Mouse (Mus musculus) neutrophil, adult 5-6 weeks (primary cell): ENCODE results near the gene Pnkp. TPM values are rescaled to one million over a fixed set of nuclear protein-coding genes. Genes with fewer than 3 reads are reported as not detected.

ENCODE experiments used
- ATAC-seq: fragments of 151-379, 151-347 bp; 2 replicates; pipeline ENCODE4 v1.8.0; 2017; ENCODE audit warnings: mild to moderate bottlenecking, moderate TSS enrichment; ENCODE audit not compliant: insufficient number of reproducible peaks, poor library complexity, low FRiP score, severe bottlenecking; ENCODE audit errors: extremely low read depth
- total RNA-seq: library from RNA; stranded (forward); fragments of 200-1000 nt; gene quantifications from 2 replicates; pipeline ENCODE4 v1.2.3, GENCODE M21; 2017

Pnkp gene
- total RNA-seq, 1 experiment from 2014 or later = 95.7 TPM

GRCm38 (mm10) chr7:44823409-44823808 is 33.5 kb upstream of the Pnkp start:
- no peak for ATAC-seq

DNA sequence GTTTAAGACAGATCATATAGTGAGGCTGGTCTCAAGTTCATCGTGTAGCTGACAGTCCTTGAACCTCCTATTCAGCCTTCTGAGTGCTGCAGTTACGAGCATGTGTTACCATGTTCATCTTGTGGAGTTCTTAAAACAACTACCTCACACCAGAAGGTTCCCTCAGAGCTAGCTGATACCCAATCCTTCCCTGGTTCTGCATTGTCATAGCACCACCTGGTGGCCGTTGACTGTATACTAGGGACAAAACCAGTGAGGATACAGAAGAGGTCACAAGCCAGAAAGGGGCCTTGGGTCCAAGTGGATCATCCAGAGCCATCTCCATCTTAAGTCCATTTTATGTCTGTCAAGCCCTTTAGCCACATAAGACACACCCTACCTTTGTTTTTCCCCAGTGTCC is 32.1 kb upstream of the Pnkp start:
- ATAC-seq = peak; percentile 80

GRCm38 (mm10) chr7:44826771-44827170 is 30.2 kb upstream of the Pnkp start:
- ATAC-seq = no peak

- no peak for ATAC-seq
Observed at GRCm38 (mm10) chr7:44828706-44829105, 28.2 kb upstream of the Pnkp start.

- no peak for ATAC-seq
Observed at GRCm38 (mm10) chr7:44832763-44833162, 24.2 kb upstream of the Pnkp start.

DNA sequence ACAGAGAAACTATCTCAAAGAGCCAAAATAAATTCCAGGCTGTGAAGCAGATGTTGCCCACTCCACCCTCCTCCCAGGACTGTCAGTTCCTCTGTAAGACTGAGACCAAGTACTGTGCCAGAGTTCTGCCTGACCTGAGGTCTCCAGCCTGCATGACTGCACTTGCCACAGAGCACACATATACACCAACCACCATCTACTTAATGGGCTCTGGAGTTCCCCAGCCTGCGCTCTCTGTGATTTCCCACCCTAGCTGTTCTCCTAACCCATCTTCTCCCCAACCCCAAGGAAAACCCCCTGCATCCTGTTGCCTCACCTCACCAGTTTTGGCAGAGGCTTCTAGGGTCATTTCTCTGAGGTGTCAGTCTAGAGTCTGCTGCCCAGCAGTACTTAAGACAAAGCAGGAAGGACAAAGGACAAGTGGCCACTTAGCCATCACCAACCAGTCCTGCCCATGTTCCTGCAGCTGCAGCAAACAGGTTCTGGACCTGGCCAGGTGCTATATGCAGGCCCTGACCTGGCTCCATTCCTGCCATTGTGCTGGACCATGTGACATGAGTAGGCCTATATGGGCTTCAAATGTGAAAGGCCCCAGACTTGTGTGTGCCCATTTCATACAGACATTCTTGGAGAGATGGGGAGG is 21.4 kb upstream of the Pnkp start:
- peak; percentile 18; the same call in 1 of the 2 replicates for ATAC-seq

- no peak for ATAC-seq
Observed at GRCm38 (mm10) chr7:44836016-44836404, 20.9 kb upstream of the Pnkp start.

DNA sequence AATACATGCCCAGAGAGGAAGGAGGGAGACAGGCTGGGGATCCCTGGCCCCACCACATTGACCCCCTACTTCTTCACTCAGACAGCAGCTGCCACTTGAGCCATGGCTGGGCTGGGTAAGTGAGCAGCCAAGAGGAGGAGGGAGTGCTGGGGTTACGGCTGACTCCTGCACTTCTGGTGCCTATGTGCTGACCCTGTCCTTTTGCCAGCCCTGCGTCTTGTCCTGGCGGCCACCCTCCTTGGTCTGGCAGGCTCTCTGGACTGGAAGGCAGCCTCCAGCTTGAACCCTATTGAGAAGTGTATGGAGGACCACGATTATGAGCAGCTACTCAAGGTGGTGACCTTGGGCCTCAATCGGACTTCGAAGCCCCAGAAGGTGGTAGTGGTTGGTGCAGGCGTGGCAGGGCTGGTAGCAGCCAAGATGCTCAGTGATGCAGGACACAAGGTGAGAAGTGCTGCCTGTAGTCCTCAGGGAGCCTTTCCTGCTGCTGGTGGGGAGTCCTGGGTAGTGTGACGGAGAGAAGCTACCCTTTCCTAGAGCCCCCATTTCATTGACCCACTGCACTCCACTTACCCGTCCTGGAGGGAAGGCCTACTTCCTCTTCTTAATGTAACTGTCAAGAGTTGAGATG is 20.4 kb upstream of the Pnkp start:
- ATAC-seq = no peak

DNA sequence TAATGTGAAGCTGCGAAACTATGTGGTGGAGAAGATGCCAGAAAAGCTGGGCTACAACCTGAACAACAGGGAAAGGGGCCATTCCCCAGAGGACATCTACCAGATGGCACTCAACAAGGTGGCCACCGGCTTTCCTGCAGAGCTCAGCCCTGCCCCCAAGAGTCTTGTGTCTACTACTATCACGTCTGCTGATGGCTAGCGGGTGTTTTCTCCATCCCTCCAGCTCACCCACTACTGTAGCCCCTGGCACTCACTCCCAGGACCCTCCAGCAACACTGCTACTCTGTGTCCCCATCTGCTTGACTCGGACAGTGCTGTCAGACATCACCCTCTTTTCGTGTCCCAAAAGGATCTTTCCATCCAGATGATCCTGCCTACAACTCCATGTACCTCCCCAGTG is 18.9 kb upstream of the Pnkp start:
- ATAC-seq = no peak

DNA sequence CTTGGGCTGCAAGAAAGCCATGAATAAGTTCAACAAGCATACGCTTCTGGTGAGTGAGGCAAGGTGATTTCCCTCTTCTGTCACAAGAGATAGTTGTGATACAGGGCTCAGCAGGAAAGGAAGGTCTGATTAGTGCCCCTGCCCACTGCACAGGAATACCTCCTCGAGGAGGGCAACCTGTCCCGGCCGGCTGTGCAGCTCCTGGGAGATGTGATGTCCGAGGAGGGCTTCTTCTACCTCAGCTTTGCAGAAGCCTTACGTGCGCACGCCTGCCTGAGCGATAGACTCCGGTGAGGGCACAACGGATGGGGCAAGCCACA is 17.8 kb upstream of the Pnkp start:
- no peak for ATAC-seq

- ATAC-seq = peak; percentile 49
Observed at GRCm38 (mm10) chr7:44839491-44840191, 17.3 kb upstream of the Pnkp start.

DNA sequence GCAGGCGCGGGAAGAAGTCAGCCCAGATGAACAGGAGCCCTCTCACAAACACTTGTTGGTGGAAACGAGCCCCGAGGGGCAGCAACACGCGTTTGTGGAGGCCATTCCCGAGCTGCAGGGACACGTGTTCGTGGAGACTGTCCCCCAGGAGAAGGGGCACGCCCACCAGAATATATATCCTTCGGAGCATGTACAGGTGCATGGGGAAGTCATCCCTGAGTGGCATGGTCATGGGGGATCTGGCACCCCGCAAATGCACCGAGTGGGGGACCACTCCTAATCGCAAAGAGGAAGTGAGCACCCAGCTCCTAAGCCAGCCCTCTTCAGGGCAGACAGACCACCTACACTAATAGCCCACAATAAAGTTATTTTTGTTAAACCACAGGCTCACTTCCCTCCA is 16.5 kb upstream of the Pnkp start:
- ATAC-seq = peak; percentile 2; the same call in 1 of the 2 replicates

DNA sequence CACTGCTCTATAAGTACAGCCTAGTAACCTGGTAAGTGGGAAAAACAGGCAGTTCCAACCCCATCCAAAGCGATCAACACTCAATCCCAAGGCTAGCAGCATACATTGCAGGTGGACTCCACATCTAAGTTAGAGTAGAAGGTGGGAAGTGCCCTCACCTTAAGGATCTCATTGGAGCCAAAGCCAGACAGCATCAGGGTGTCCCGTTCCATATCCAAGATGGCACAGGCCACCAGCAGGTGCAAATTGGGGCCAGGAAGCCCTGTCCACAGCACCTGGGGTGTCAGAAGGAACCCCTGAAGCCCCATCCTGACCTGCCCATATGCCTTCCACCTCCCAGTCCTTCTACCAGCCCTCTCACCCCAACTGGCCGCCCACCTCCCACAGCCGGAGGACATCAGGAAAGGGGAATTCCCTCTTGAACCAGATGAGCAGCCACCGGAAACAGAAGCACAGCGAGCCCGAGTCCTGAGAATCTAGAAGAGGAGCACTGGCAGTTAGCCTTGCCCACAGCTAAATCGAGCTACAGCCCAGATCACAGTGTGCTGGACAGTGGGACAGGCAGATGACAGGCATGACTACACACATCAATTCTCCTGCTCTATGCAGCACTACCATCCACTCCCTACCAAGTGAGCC is 15.0 kb upstream of the Pnkp start:
- no peak for ATAC-seq

- no peak for ATAC-seq
Observed at GRCm38 (mm10) chr7:44845006-44845405, 11.9 kb upstream of the Pnkp start.

DNA sequence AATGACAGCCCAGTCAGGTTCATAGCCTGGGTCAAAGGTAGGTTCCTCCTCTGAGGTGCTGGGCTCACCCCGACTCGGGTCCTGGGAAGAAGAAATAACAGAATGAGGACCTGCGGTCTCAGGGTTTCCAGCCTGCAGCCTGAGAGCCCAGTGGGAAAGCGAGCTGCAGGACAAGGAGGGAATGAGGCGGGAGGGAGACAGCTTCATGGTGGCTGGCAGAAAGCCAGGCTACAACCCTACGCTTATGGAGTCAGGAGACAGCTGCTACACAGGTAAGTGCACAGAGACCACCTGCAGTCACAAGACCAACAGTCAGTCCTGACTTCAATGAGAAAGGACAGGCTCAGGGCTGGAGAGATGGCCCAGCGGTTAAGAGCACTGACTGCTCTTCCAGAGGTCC is 10.1 kb upstream of the Pnkp start:
- ATAC-seq = no peak

GRCm38 (mm10) chr7:44847772-44848171 is 9.2 kb upstream of the Pnkp start:
- ATAC-seq = no peak

- ATAC-seq = peak; percentile 70
Observed at GRCm38 (mm10) chr7:44848561-44849415, 8.2 kb upstream of the Pnkp start, which contains the start of the genes Akt1s1 and Tbc1d17. TSS of gene Akt1s1 (plus strand) at chr7:44848991. TSS of gene Tbc1d17 (minus strand) at chr7:44849079.

DNA sequence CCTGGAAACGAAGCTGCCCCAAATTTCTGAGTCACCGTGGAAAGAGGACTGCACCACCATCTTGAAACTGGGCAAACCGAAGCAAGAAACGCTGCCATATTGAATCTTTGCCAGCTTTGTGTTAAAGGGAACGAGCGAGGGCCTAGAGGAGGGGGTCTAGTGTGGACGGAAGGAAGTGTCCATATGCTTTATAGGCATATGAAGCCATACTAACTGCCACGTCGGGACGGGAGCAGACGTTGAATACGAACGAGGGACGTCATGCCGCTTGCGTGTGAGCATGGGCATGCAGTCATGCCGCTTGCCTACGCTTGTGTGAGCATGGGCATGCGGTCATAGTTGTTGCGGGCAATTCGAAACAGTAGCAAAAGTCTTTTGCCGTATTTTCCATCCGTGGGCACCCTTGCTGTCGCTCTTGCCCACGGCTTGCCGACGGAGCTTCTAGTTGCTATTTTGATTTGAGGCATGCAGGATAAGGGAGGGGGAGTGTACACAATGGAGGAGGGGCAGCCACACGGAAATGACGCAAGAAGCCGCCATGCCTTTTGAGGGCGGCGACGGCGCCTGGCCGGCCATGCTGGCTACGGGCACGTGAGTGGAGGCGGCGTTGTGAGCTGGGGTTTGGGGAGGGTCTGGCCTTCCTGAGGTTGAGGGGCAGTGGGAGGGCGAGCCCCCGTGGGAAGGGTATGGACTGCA is 7.4 kb upstream of the Pnkp start:
- peak; percentile 39 for ATAC-seq
